Mouse (Mus musculus): ENCODE measurements at regions not wholly inside any gene's neighbourhood (a gene's known extent, or its start where the extent isn't known, plus 50 kb on each side); places are given as distances from the start of the nearest gene placed in this dataset.

DNA sequence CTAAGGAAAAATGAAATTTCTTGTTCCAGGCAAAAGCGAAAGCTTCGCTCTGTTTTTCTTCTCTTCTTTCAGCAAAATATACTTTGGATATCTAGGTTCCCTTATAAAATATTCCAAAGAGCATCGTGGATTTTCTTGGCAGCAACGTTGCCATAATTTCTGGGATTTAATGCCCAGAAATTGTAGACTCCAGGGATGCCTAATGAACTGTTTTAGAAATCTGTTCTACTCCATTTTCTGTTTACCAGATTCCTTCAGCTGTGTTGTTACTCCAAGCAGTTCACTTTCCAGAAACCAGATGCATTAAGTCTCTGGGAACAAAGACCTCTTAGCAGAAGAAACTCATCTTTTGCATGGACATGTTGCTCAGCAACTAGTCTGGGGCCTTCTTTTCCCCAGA is 504.5 kb downstream of the Nyap2 start:
- H3K27ac ChIP-seq = no peak overlapping the region

DNA sequence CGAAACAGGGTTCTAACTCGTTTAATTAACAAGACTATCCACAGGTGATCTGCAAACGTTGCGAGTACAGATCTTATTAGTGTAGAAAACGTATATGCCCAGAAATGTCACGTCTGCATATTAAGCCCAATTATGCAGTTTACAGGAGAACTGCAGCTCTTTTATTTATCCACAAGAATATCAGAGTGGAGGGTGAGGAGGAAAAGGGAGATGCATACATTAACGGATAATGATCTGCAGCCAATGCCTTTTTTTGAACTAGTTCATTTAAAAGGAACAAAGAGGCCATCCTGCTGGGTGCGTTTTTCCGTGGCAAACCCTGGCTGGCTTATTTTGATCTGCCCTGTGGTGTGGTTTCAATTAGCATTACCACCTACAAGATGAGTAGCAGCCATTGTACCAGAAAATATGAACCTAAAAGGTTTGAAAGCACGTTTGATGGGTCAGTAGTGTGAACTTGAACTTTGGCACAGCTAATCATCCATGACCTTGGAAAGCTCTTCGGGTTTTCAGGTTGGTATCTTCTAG is 511.1 kb downstream of the Nyap2 start:
- Histone ChIP-seq H3K4me2 (no peak overlapping the region), H3K27me3 (no peaks in the 10 kb centered on the region), H3K27ac (no peak overlapping the region), H3K36me3 (no peaks in the 10 kb centered on the region), H3K9ac (no peak overlapping the region), H3K4me3 (no peak overlapping the region), H3K9me3 (no peaks in the 10 kb centered on the region), H3K4me1 (no peaks in the 10 kb centered on the region)
- 47% methylated on average over 11 of the region's 11 CpGs for WGBS
- ATAC-seq (ENCODE audit: insufficient number of reproducible peaks, insufficient read depth, low FRiP score, low TSS enrichment, low read depth) = no peak

More for the DNA sequence above, 504.5 kb downstream of the Nyap2 start:
- no peak overlapping the region for H3K4me3 ChIP-seq
- ATAC-seq (ENCODE audit: insufficient number of reproducible peaks, insufficient read depth, low FRiP score, low TSS enrichment, low read depth) = no peak
- no peaks in the 10 kb centered on the region for H3K27me3 ChIP-seq
- no peak overlapping the region for H3K9ac ChIP-seq
- no peaks in the 10 kb centered on the region for H3K9me3 ChIP-seq
- no peaks in the 10 kb centered on the region for H3K36me3 ChIP-seq
- 64% methylated on average over 4 of the region's 4 CpGs for WGBS
- peaks cover 8% of the 10 kb centered on the region; the same call in 1 of the 2 replicates for H3K4me1 ChIP-seq
- H3K4me2 ChIP-seq = no peak overlapping the region

DNA sequence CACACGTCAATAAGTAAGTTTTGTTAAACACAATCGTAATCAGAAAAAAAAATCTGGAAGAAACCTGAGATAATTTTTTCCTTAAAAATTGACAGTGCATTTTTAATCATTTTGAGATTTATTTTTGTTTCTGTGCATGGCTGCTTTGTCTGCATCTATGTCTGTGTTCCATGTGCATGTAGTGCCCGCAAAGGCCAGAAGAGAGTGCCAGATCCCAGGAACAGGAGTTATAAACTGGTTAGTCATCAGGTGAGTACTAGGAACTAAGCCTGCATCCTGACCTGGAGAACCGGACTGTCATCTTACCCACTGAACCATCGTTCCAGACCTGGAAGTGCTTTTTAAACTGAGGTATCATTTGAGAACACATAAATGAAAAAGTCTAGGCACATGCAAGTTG is 514.9 kb downstream of the Nyap2 start:
- Histone ChIP-seq H3K4me2 (no peak overlapping the region), H3K4me3 (no peak overlapping the region), H3K9me3 (no peaks in the 10 kb centered on the region), H3K27me3 (no peaks in the 10 kb centered on the region), H3K36me3 (no peaks in the 10 kb centered on the region), H3K9ac (no peak overlapping the region), H3K4me1 (peaks cover 15% of the 10 kb centered on the region), H3K27ac (no peak overlapping the region)
- 86% methylated on average over 5 of the region's 5 CpGs for WGBS
- ATAC-seq (ENCODE audit: insufficient number of reproducible peaks, insufficient read depth, low FRiP score, low TSS enrichment, low read depth) = no peak

DNA sequence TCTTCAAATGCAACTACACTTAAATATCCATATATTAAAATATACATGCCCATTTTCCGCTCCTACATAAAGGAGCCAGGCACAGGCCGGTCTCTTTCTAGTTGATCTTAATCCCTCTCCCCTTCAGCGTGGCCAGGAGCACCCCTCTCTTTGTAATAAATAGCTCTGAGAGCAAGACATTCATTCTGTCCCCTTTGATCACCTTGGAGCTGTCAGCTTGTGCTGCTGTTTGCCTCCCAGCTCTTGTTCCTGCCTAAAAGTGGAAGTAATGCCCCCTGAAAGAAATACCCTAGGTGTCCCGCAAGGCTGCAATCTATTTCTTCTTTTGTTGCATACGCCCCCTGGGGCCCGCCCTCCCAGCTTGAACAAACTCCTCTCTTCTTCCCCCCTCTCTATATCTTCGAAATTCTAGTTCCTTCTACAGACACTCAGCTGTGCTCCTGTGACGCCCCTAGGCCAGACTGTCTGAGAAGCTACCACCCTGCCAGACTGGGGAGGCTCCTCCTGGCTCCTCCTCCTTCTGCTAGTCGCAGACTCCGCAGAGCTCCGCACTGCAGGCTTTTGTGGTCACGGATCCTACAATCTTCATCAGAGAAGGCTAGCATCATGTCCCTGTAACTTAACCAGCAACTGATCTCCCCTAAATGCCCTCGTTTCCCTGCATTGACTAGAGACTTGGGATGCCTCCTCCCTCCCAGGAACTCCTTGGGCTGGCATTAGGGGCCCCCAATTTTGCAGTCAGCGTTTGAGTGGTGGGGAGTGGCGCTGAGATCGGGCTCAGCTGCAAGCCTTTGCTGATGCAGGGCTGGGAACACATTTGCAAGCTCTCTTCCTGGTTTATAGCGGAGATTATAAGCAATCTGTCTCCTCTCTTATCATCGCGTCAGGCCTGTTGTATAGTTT is 516.8 kb downstream of the Nyap2 start:
- H3K27ac ChIP-seq = peak overlapping the region; percentile 84
- peak overlapping the region; percentile 71 for H3K4me2 ChIP-seq
- H3K36me3 ChIP-seq = no peaks in the 10 kb centered on the region
- 6% methylated on average over 19 of the region's 19 CpGs for WGBS
- peak overlapping the region; percentile 68 for H3K9ac ChIP-seq
- H3K27me3 ChIP-seq = no peaks in the 10 kb centered on the region
- H3K9me3 ChIP-seq = no peaks in the 10 kb centered on the region
- ATAC-seq (ENCODE audit: insufficient number of reproducible peaks, insufficient read depth, low FRiP score, low TSS enrichment, low read depth) = peak; percentile 95
- peak overlapping the region; percentile 45 for H3K4me3 ChIP-seq
- H3K4me1 ChIP-seq = peaks cover 15% of the 10 kb centered on the region

DNA sequence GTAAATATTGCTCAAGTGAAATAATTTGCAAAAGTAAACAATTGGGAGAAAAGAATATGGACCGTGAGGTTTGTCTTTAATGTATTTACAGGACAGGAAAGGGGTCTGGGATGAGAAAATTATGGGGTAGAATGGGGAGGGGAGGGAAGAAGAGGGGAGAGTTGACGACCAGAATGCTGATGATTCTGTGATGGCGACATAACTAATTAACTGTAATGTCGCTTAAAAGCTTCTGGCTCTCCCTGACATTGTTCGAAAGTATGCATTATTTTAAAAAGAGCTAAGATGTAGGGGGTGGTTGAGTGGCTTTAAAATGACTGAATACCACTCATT is 517.4 kb downstream of the Nyap2 start:
- H3K27me3 ChIP-seq = no peaks in the 10 kb centered on the region
- H3K36me3 ChIP-seq = no peaks in the 10 kb centered on the region
- WGBS = 5% methylated on average over 5 of the region's 5 CpGs
- H3K4me1 ChIP-seq = peaks cover 15% of the 10 kb centered on the region
- H3K4me3 ChIP-seq = peak overlapping the region; percentile 45
- H3K9ac ChIP-seq = peak overlapping the region; percentile 68
- peak overlapping the region; percentile 71 for H3K4me2 ChIP-seq
- no peaks in the 10 kb centered on the region for H3K9me3 ChIP-seq
- no peak for ATAC-seq (ENCODE audit: insufficient number of reproducible peaks, insufficient read depth, low FRiP score, low TSS enrichment, low read depth)
- H3K27ac ChIP-seq = peak overlapping the region; percentile 84; the same call in 1 of the 2 replicates

DNA sequence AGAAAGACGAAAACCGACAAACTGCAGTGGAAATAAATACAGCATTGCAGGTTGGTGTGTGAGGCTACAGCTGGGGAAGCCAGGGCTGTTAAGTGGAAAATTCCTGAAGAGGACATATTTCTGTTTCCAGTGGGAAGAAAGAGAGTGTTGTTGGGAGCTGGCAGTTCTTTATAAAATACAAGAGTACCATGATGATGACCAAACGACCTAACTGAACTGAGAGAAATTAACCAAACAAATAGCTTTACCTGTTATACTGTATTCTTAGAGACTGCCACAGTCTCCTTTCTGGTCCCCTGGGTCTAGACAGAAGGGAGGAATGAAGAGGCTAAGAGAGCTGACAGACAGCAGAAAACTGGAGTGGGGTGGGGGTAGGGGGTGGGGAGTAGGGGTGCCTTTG is 517.9 kb downstream of the Nyap2 start:
- H3K4me2 ChIP-seq = peak overlapping the region; percentile 71
- H3K36me3 ChIP-seq = no peaks in the 10 kb centered on the region
- H3K9ac ChIP-seq = no peak overlapping the region
- H3K27ac ChIP-seq = peak overlapping the region; percentile 33; the same call in 1 of the 2 replicates
- 19% methylated on average over 3 of the region's 3 CpGs for WGBS
- H3K4me3 ChIP-seq = no peak overlapping the region
- no peaks in the 10 kb centered on the region for H3K9me3 ChIP-seq
- H3K27me3 ChIP-seq = no peaks in the 10 kb centered on the region
- no peak for ATAC-seq (ENCODE audit: insufficient number of reproducible peaks, insufficient read depth, low FRiP score, low TSS enrichment, low read depth)
- peaks cover 15% of the 10 kb centered on the region for H3K4me1 ChIP-seq

DNA sequence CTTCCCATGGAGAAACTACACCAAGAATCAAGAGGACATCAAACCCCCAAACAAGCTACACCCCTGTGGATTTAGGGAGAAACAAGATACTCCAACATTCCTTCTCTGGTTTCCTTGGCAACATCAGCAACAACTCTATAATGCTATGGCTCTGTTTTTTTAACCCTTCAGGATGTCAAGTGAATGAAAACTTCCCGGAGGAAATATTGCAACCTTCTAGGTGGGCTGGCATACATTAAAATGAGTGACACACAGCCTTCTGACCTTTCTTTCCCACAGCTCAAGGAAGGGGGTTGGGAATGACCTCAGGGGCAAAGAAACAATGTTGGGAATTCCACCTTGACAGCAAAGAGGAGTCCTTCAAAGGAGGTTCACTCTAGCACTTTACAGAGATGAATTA is 532.0 kb downstream of the Nyap2 start:
- H3K36me3 ChIP-seq = no peaks in the 10 kb centered on the region
- peaks cover 5% of the 10 kb centered on the region for H3K4me1 ChIP-seq
- no peak overlapping the region for H3K4me3 ChIP-seq
- H3K4me2 ChIP-seq = no peak overlapping the region
- H3K27me3 ChIP-seq = no peaks in the 10 kb centered on the region
- no peaks in the 10 kb centered on the region for H3K9me3 ChIP-seq
- no peak overlapping the region for H3K27ac ChIP-seq
- ATAC-seq (ENCODE audit: insufficient number of reproducible peaks, insufficient read depth, low FRiP score, low TSS enrichment, low read depth) = no peak
- H3K9ac ChIP-seq = no peak overlapping the region
- 4% methylated on average over 1 of the region's 1 CpGs for WGBS

DNA sequence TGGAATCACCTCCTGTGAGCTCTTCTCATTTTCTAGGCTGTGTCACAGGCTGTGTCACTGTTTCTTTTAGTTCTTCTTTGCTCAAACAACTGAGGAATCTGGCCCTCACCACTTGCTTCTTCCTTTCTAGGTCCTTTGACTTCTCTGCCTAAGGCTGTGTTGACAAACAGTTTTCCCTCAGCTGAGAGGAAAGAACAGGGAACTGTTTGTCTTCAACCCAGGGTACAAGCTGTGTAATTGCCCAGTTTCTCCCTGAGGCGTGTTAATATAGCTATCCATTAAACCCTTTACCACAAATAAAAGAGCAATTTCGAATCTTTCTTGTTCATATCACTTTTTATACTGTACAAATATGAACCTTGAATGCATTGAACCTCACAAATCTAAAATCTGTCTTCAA is 542.1 kb downstream of the Nyap2 start:
- WGBS = 63% methylated on average over 2 of the region's 2 CpGs
- no peak overlapping the region for H3K27ac ChIP-seq
- H3K4me3 ChIP-seq = no peak overlapping the region
- no peaks in the 10 kb centered on the region for H3K36me3 ChIP-seq
- H3K9ac ChIP-seq = no peak overlapping the region
- H3K27me3 ChIP-seq = no peaks in the 10 kb centered on the region
- no peaks in the 10 kb centered on the region for H3K9me3 ChIP-seq
- H3K4me1 ChIP-seq = no peaks in the 10 kb centered on the region
- ATAC-seq (ENCODE audit: insufficient number of reproducible peaks, insufficient read depth, low FRiP score, low TSS enrichment, low read depth) = no peak
- H3K4me2 ChIP-seq = no peak overlapping the region

GRCm38 (mm10) chr1:81624141-81624540 is 547.4 kb downstream of the Nyap2 start:
- Histone ChIP-seq H3K36me3 (no peaks in the 10 kb centered on the region), H3K4me1 (no peaks in the 10 kb centered on the region), H3K4me2 (no peak overlapping the region), H3K27ac (no peak overlapping the region), H3K9ac (no peak overlapping the region), H3K9me3 (peaks cover 5% of the 10 kb centered on the region; the same call in 1 of the 2 replicates), H3K27me3 (no peaks in the 10 kb centered on the region), H3K4me3 (no peak overlapping the region)
- WGBS = 74% methylated on average over 4 of the region's 4 CpGs
- ATAC-seq (ENCODE audit: insufficient number of reproducible peaks, insufficient read depth, low FRiP score, low TSS enrichment, low read depth) = no peak

DNA sequence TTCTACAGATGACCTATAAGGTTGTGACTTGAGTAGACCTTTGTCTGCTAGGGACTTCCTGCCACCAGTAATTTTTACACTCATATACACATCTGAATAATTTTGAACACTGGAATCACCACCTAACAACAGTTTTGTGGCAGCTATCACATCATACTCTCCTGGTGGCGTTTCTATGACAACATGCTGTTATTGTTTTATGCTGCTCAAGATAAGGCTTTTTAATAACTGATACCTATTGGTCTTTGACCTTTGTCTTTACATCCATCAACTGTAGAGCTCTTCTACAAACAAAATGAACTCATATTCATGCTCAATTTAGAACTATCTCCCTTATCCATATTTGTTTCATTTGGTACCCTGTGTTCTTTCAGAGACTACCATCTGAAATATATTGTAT is 556.0 kb downstream of the Nyap2 start:
- Histone ChIP-seq H3K27ac (no peak overlapping the region), H3K4me1 (no peaks in the 10 kb centered on the region), H3K9ac (no peak overlapping the region), H3K36me3 (no peaks in the 10 kb centered on the region), H3K4me2 (no peak overlapping the region), H3K27me3 (no peaks in the 10 kb centered on the region), H3K9me3 (no peaks in the 10 kb centered on the region), H3K4me3 (no peak overlapping the region)
- 83% methylated on average over 1 of the region's 1 CpGs for WGBS
- no peak for ATAC-seq (ENCODE audit: insufficient number of reproducible peaks, insufficient read depth, low FRiP score, low TSS enrichment, low read depth)

DNA sequence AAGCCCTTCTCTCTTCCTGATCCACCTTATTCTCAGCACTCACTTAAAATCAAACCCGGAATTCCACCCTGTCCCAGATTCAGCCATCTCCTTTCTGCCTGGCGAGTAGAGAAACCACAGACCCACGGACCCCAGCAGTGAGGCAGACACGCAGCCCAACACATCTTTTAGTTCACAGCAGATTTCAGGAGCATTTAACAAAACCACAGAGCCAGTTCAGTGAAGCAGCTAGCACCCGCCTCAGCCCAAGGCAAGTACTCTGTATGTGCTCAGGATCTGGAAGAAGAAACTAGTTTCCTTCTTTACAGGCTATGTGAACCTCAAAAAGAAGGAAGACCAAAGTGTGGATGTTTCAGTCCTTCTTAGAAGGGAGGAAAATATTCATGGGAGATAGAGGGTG is 560.6 kb downstream of the Nyap2 start:
- Histone ChIP-seq H3K9me3 (no peaks in the 10 kb centered on the region), H3K4me2 (no peak overlapping the region), H3K4me1 (no peaks in the 10 kb centered on the region), H3K9ac (no peak overlapping the region), H3K27ac (no peak overlapping the region), H3K4me3 (no peak overlapping the region), H3K27me3 (no peaks in the 10 kb centered on the region), H3K36me3 (no peaks in the 10 kb centered on the region)
- WGBS = 74% methylated on average over 5 of the region's 5 CpGs
- ATAC-seq (ENCODE audit: insufficient number of reproducible peaks, insufficient read depth, low FRiP score, low TSS enrichment, low read depth) = no peak

DNA sequence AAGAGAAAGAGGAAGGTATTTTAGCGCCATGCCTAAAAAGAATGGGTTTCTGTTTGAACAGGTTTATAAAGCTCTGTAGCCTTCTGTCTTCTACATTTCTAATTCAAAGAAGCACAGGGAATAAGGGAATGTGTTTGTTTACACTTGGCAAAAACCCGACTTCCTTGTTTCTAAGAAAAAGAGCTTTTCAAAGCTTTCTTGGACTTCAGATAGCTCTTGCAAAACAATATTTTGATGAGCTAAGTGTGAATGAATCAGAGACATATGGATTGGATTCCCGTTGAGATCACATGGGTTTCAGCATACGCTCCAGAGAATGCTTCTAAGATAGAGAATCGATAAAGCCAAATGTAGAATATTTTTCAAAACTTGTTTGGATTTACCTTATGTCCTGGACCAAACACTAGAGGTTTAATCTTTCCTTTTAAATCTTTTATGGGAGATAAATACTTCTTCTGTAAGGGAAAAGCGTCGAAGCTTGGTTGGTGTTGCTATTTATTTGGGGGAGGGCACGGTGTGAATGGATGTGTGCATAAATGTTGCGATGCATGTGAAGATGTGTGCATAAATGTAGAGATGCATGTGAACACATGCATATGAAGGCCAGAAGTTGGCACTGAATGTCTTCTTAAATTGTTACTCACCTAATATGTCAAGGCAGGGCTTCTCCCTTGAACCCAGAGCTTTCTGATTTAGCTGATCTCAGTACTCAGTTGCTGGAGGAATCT is 576.4 kb downstream of the Nyap2 start:
- no peak overlapping the region for H3K4me2 ChIP-seq
- H3K9ac ChIP-seq = no peak overlapping the region
- no peaks in the 10 kb centered on the region for H3K27me3 ChIP-seq
- H3K4me3 ChIP-seq = no peak overlapping the region
- H3K36me3 ChIP-seq = no peaks in the 10 kb centered on the region
- 81% methylated on average over 9 of the region's 9 CpGs for WGBS
- ATAC-seq (ENCODE audit: insufficient number of reproducible peaks, insufficient read depth, low FRiP score, low TSS enrichment, low read depth) = no peak
- no peak overlapping the region for H3K27ac ChIP-seq
- H3K9me3 ChIP-seq = no peaks in the 10 kb centered on the region
- H3K4me1 ChIP-seq = no peaks in the 10 kb centered on the region

Data from embryonic facial prominence, embryonic 13.5 days (tissue).